Mouse (Mus musculus) kidney, postnatal 10 days (tissue): Measurements from ENCODE around the gene Gpa33.
"Not testable (repeated sequence)": the region's sequence is repeated elsewhere in the genome, so short reads cannot be mapped to it uniquely, and the experiment has no call there.

ENCODE experiments used
- DNase-seq: peaks from one replicate; pipeline ENCODE4 v3.0.0; 2021; ENCODE audit warnings: mixed read lengths

Gene Gpa33

DNA sequence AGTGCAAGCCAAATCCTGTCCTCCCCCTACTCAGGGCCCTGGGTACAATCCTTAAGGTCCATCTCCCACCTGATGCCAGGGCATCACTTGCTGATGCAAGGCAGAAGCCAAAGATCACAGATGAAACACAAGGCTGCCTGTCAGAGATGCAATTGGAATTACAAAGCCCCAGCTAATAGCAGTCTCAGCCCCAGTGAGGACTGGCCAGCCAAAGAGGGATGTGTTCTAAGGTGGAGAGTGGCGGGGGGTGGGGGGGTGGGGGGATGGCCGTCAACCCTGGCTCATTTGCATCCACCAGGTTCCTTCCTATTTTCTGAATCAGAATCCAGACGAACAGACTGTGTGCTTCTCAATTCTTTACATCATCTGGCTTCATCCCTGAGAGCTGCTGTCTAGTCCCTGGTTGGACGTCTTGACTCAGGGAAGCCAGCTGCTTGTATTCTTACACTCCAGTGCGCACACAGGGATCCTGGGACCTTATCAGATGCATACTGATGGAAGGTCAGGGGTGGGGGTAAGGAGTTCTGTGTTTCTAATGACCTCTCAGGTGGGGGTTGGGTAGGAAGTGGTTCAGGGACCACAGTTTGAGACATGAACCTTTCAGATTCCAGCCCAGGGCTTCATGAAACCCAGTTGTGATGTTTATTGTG is 5.2 kb downstream of the Gpa33 start:
- DNase-seq, result no peak

DNA sequence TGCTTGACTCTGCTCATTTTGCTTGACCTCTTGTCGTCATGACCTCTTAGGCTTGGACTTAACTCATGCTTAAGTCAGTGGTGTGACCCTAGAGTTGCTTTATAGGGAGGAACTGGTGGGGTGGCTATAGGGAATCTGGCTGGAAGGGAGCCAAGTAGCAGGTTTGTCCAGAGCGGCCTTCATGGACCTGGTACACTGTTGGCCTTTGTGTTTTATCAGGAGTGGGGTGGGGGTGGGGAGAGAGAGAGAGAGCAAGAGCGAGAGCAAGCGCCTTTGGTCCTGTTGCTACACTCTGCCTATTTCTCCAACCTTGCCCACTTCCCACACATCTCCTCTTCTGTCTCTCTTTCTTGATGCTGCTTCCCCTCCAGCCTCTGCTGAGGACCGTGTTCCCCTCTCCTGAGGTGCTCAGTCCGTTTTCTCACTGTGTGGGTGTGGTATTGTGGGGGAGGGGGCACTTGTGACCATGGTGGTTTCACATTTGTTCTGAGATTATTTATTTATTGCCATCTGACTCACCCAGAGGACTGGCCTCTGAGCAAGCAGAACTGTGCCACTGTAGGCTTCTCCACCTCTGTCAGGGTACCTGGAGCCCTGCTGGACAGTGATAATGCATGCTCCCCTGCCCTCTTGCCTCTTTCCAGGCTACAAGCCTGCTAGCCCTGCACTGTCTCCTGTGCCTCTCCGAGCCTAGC is 7.4 kb downstream of the Gpa33 start:
- DNase-seq, result no peak

DNA sequence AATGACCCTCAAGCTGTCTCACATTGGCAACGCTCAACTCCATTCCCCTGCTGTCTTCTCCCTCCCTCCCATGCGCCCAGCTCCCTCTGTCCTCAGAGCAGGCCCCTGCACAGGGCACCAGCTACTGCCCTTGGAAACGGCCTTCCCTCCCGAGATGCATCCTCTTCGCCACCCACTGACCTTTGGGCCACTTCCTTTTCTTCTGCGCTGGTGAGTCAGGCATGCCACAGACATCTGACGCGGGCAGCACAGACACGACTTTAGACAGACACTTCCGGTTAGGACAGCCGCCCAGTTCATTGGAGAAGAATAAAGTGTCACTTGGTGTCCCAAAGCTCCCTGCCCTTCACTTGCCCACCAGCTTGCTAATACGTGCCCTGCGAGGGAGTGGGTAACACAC is 8.1 kb downstream of the Gpa33 start:
- DNase-seq, result peak; percentile 29

DNA sequence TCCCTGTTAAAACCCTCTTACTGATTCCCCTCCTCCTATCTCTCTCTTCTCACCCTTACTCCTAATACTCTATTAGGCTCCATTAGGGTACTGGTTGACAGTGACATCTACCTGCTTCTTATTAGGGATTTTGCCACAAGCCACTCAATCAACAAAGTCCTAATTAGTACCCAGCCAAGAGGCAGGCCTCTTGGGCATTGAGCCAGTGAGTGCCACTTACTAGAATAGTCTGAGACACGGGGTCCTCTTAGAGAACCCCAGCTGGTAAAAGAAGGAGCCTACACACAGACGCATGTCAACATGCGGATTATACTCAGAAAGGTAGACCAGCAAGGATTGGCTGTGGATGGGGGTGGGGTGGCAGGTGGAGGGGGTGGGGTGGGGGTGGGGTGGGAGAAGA is 9.1 kb downstream of the Gpa33 start:
- DNase-seq, result no peak

DNA sequence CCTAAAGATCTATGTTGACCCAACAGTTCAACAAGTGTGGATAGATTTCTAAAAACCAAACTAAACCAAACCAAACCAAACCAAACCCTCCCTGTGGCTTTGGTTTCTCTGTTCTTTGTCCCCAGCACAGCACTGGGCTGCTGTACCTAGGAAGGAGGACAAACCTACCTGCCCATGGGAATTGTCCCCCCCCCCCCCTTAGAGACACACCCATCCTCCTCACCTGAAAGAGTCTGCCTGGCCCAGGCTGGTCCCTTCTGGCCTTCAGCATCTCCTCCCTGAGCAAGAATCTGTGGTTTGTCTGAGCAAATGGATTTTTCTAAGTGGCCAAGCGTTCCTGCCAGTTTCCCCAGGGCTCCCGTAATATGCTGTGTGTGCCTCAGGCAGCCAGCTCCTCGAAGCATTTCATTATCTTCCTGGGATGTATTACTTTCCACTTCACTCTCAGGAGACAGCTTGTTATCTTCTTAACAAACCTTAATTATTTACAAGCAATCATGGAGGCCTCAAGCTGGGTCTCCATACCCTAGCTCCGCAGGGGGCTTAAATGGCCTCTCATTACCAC is 9.7 kb downstream of the Gpa33 start:
- DNase-seq, result no peak

DNA sequence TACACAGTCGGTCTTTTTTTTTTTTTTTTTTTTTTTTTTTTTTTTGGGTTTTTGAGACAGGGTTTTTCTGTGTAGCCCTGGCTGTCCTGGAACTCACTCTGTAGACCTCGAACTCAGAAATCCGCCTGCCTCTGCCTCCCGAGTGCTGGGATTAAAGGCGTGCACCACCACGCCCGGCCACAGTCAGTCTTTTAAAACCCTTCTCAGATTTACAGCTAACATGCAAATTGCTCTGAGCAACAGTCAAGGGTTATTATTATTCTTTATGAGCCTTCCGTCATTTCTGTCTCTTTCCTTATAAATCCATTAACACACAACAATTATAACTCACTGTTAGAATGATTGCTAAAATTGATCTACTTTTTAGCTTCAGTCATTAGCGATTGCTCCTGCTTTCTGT is 11.8 kb downstream of the Gpa33 start:
- DNase-seq, result not testable (repeated sequence)

DNA sequence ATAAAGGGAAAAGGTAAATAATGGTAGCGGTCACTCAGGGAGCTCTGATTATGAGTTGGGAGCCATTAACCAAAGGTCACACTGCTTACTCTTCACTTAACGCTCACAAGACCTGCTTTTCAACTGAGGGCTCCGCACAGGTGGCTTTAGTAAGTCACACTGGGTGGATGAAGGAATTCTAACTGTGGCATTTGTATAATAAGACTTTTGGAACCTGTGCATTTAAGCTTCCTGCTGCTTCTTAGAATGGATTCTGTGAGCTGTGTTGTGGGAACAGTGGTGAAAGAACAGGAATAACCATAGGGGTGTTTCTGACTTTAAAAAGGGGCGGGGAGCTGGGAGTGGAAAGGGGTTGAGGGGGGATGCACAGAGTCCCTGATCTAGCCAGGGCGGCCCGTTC is 12.3 kb downstream of the Gpa33 start:
- no peak for DNase-seq

DNA sequence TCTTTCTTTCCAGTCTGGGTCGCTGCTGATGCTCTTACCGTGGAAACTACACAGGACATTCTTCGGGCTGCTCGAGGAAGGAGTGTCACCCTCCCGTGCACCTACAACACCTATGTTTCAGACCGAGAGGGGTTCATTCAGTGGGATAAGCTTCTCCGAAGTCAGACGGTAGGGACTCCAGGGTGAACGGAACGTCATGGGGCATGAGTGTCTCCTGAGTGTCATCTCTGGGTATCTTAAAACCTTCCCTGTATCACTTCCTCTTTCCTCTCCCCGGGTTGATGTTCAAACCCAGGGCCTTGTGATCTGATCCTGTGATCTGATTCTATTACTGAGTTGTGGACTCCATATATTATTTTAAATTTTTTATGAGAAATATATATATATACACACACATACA is 16.6 kb downstream of the Gpa33 start:
- no peak for DNase-seq

DNA sequence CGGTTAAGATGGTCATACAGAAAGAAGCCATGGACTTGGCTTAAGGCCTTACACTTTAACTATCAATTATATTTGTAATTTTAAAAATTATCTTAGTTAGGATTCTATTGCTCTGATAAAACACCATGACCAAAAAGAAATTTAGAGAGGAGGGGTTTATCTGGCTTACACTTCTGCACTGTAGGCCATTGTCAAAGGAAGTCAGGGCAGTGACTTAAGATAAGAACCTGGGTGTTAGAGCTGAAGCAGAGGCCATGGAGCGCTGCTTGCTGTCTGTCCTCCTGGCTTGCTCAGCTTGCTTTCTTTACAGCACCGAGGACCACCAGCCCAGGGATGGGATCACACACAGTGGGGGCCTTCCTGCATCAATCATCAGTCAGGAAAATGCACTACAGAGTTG is 17.6 kb downstream of the Gpa33 start:
- no peak for DNase-seq

DNA sequence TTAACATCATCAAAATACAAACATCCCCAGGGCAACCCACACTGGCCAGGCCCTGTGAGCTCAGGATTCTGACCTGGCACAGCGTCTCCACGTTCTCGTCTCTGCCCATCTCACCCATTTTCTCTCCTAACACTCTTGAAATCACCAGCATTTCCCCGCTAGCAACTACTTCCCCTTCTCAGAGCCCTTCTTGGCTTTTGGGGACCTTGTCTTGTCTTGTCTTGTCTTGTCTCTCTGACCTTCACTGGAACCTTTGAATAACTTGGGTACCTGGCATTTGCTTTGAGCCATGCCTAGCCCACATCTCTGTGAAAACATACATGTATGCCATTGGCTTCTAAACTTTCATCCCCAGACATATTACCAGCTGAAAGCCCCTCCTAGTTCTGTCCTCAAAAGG is 19.4 kb downstream of the Gpa33 start:
- no peak for DNase-seq

DNA sequence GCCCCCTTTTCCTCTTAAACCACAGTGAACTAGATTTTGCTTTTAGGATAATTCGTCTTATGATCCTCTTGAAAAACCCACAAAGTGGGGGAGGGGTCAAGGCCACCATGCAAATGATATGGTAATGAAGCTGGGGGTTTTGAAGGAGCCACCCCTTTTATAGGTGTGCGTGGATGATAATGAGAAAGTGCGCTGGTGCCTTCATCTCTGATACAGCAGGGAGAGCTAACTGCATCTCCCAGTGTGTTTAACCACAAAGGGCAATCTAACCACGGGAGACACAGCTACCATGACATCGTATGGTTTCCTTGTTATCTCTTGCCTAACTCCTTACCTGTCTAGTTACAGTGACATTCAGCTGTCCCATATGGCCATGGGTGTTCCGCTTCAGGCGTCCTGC is 20.0 kb downstream of the Gpa33 start:
- DNase-seq, result no peak

DNA sequence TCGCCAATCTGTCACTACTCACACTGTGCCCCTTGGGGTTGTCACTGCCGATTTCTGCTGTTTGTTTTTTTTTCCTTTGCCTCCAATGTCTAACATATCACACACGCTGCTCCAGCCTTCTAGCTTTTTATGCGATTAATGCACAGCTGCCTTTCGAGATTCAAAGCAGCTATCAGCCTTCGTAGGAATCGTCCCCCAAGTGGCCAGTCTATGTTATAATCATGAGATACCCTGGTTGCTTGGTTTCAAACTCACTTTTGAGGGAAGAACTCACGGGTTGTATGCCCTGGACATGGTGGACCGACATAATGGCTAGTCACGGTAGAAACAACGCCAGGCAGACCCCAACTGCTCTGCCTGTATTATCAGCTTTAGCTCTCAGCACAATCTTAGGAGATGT is 21.3 kb downstream of the Gpa33 start:
- no peak for DNase-seq

DNA sequence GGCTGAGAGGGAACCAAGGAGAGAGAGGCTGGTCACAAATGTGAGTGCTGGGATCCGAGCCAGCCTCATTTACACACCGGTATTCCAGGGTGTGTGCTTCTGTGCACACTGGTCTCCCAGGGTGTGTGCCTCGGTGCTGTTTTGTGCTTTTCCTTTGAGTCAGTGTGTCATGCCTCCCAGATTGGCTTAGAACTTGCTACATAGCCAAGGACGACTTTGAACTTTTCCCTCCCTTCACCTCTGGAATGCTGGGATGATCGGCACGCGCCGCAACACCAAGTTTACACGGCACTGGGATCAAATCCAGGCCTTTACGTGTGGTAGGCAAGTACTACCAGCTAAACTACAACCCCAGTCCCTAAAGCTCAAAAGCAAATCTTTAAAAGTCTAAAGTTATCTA is 22.0 kb downstream of the Gpa33 start:
- DNase-seq, result no peak

DNA sequence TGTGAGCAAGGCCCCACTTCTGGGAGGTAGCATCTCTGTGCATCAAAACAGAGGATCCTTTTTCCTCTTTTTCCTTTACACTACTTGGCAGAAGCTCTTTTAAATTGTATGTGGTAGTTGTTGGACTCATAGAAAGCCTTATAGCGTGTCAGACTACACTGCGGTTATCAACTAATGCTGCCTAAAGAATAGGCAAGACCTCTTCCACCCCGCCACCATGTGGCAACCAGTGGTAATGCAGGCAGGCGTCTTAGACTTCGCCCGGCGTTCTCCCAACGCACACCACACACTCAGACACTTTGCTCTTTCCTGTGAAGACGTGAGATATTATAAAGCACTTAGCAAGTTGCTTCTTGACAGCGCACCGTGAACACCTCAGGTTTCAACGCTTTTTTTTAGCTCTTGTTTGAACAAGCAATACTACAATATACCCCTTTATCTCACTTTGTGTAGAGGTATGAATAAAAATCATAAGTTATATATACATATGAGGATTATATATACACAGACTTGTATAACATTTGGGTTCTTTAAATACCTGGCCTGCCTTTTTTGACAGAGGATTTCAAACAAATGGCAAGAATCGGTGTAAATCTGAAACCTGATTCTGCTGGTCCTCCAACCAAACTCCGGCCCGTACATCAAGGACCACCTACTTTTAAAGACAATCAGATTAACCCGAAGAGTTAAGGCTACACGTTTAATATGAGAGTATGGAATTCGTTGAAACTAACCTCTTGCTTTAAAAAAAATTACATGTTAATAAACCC is 23.5 kb downstream of the Gpa33 start:
- peak; percentile 95 for DNase-seq

DNA sequence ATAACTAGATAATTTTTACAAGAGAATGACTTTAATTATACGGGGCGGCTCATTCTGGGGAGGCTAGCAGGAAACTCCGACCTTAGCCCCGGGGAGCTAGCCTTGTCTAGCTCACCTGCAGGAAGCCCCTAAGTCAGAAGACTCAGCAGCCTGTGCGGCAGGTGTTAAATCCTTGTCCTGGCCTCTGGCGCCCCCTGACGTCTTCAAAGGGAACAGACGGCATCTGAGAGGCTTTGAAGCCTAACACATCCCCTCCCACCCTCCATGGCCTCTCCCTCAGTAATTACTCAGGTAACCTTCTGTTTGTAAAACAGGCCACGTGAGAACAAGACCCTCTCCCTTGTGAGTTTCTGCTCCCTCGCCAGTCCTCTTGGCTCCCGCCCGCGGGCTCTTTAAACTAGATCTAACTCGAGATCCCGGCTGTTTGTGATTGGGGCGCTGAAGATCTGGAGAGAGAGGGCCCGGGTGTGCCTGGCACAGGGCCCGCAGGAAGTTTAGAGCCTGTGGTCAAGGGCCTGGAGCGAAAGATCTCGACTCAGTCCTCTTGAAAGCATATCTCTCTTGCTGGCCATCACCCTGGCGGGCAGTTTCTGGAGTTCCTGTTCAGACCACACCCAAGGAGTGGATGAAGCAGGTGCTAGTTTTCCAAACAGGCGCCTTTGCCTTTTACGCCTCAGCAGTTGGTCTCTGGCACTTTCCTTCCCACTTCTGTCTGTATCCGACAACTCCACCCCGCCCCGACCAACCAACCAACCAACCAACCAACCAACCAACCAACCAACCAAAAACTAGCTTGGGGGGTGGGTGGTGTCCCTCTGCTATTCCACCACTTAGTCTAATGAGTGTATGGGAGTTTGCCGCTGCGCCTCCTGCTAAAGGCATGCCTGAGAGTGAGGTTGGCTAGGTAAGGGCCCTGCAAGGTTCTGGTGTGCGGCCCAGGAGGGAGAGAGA is 24.4 kb downstream of the Gpa33 start:
- DNase-seq, result peak; percentile 86

DNA sequence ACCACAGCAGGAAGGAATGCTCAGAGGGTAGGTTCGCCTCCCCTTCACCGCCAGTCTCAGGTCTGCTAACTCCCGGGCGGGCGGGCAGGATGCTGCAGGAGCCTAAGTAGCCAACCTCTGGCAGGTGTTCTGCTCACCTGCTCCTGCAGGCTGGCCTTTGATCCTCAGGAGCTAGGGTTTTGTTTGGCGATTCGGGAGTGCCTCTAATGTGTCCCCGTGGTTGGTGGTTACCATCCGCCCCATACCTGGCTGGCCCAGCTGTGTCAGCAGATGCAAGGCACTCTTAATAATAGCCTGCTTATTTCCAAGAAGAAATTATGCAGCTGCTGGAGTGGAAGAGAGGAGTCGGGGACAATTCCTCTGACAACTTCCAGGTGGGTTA is 25.1 kb downstream of the Gpa33 start:
- DNase-seq, result no peak

DNA sequence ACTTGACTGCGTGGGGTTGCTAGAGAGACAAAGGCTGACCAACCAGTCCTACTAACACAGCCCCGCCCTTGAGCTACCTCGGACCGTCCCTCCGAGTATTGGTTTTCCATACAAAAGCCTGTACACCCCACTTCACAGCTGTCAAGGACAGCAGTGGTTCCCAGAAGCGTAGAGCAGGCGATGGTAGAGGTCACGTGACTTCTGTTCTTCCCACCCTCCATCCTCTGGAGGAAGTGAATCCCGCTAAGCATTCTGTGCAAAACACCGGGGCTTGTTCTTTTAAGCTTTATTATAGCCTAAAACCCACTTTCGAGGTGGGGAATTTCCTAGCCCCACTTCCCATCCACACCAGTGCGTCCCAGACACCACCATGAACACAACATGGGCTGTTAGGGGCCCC is 27.7 kb downstream of the Gpa33 start:
- no peak for DNase-seq

DNA sequence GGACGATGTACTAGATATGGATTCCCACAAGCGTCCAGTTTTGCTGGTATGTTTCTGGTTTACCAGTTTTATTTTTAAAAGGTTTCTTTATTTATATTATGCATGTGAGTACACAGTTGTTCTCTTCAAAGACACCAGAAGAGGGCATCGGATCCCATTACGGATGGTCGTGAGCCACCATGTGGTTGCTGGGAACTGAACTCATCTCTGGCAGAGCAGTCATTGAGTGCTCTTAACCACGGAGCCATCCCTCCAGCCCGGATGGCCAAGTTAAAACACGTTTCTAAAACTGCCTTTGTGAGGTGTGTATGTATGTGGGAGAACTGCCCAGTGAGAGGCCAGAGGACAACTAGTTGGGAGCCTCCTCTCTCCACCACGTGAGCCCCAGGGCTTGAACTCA is 28.6 kb downstream of the Gpa33 start:
- DNase-seq, result no peak

DNA sequence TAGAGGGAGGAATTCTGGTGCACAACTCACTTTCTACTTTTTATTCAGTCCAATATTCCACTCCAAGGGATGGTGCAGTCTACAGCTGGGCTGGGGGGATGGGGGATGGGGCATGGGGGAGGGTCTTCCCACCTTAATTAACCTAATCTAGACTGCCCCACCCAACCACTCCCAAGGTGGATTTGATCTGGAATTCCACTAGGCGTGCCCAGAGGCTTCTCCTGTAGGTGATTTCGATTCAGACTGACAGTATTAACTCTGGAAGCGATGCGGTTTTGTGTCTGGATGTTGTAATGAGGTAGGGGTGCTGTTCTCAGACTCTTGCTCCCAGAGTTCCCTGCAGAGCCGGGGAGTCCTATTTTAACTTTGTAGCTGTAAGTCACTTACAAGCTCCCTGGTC is 30.1 kb downstream of the Gpa33 start:
- no peak for DNase-seq

DNA sequence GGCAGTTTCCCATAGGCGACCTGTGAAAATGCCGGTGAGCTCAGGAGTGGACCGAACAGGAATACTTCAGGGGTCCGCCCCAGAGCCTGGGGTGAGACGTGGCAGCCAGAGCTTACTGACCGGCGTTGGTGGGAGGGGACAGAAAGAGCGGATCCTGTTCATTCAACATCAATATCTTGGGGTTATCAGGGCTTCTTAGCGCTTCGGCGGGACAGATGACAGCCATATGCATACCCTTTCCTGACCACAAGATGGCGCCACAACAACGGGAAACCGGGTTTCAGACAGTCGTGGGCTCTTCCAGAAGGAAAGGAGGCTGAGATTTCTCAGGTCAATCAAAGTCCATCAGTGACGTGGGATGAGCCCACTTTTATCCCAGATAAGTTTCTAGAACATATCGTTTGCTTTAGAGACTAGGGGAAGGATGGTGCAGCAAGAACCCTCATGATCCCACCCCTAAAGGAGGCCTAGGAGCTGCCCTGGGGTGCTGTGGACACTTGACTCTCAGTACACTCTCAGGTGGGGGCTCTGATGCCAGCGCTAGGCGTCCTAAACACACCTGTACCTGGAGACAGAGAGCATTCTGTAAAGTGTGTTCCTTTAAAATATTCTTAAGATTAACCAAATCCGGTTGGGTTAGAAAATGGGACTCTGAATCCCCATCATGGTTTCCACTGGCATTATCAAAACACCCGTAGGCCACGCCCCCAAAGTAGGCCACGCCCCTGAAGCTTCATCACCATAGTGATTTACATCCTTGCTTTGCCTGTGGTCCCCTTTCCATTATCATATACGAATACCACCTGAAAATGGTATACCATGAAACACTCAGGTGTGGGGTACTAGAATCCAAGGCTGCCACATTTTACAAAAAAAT is 30.8 kb downstream of the Gpa33 start:
- DNase-seq, result peak; percentile 85

DNA sequence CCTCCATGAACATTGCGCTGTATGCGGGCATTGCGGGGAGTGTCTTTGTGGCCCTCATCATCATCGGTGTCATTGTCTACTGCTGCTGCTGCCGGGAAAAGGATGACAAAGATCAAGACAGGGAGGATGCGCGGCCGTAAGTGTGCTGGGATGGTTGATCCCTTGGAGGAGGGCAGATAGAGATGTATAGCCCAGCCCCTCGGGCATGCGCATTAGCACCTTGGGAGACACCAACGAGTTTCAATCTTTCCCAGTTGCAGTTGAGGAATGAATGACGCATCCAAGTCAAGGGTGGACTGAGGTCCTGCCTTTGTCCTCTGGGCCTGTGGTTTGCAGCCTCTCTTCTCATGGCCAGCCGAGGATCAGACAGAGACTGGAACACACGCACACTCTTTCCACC is 34.5 kb downstream of the Gpa33 start:
- DNase-seq, result no peak

DNA sequence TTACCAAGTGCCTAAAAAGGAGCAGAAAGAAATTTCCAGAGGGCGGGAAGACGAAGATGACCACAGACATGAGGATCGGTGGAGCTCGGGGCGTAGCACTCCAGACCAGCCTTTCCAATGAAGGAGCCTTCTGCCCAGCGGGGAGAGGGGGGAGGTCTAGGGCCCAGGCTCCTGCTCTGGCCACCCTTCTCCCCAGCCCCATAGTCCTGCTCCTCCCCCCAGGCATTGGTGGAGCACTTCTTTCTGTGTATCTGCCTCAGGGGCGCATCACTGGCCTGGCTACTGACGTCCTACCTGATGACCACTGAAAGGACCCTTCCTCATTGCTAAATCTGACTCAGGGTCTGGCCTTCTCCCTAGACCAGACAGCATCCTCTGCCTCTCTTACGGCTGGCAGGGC is 35.1 kb downstream of the Gpa33 start:
- DNase-seq, result no peak
